Mouse (Mus musculus): ENCODE measurements around the gene Nek9. TPM values are rescaled to one million over a fixed set of nuclear protein-coding genes. Genes with fewer than 3 reads are reported as not detected.

Nek9 gene
- polyA plus RNA-seq, 1 experiment from 2014 or later, result 10.2 TPM

GRCm38 (mm10) chr12:85380308-85380707 lies 41.1 kb upstream of the Nek9 start:
- no peak overlapping the region for H3K27ac ChIP-seq (ENCODE audit: low read depth, low read length)
- ATAC-seq, result peak; percentile 51; the same call in 1 of the 2 replicates
- TF ChIP-seq CTCF (IDR thresholded peaks at IDR 0.05; ENCODE audit: low read depth), result no peak

DNA sequence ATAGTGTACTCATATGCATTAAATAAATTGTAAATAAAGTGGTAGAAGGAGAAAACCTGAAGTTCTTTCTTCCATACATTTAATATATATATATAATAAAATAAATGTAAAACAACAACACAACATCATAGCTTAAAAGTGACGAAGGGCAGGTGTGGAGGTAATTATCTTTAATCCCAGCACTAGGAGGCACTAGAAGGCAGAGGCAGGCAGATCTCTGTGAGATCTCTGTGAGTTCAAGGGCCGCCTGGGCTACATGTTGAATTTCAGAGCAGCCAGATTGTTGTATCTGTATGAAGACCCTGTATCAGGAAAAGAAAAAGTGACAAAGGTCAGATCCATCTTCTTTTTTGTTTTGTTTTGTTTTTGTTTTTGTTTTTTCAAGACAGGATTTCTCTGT lies 39.1 kb upstream of the Nek9 start:
- Histone ChIP-seq H3K4me1 (replicated peaks; ENCODE audit: control insufficient read depth, insufficient read depth, low read length) (0 out of 2 replicates have a peak, but pooled peaks cover 4% of the 10 kb centered on the region), H3K27me3 (replicated peaks; ENCODE audit: control insufficient read depth, insufficient read depth, low read length) (no peaks in the 10 kb centered on the region), H3K9me3 (ENCODE audit: control insufficient read depth) (no peaks in the 10 kb centered on the region), H3K4me3 (ENCODE audit: low read depth, low read length) (no peak overlapping the region), H3K27ac (ENCODE audit: low read depth, low read length) (no peak overlapping the region), H3K36me3 (ENCODE audit: control insufficient read depth, insufficient read depth) (no peaks in the 10 kb centered on the region), H3K4me2 (replicated peaks; ENCODE audit: low read depth) (no peak overlapping the region), H3K9ac (ENCODE audit: low read depth, low read length) (no peak overlapping the region)
- TF ChIP-seq CTCF (IDR thresholded peaks at IDR 0.05; ENCODE audit: low read depth), result peak; percentile 50
- ATAC-seq, result no peak
- WGBS, result 95% methylated on average over 2 of the region's 2 CpGs

More at GRCm38 (mm10) chr12:85380308-85380707, 41.1 kb upstream of the Nek9 start:
- H3K36me3 ChIP-seq (ENCODE audit: control insufficient read depth, insufficient read depth), result no peaks in the 10 kb centered on the region
- H3K4me3 ChIP-seq (ENCODE audit: low read depth, low read length), result no peak overlapping the region
- no peaks in the 10 kb centered on the region for H3K27me3 ChIP-seq (replicated peaks; ENCODE audit: control insufficient read depth, insufficient read depth, low read length)
- no peak overlapping the region for H3K4me2 ChIP-seq (replicated peaks; ENCODE audit: low read depth)
- 0 out of 2 replicates have a peak, but pooled peaks cover 3% of the 10 kb centered on the region for H3K4me1 ChIP-seq (replicated peaks; ENCODE audit: control insufficient read depth, insufficient read depth, low read length)
- no peak overlapping the region for H3K9ac ChIP-seq (ENCODE audit: low read depth, low read length)
- WGBS, result 47% methylated on average over 1 of the region's 1 CpGs
- H3K9me3 ChIP-seq (ENCODE audit: control insufficient read depth), result no peaks in the 10 kb centered on the region

DNA sequence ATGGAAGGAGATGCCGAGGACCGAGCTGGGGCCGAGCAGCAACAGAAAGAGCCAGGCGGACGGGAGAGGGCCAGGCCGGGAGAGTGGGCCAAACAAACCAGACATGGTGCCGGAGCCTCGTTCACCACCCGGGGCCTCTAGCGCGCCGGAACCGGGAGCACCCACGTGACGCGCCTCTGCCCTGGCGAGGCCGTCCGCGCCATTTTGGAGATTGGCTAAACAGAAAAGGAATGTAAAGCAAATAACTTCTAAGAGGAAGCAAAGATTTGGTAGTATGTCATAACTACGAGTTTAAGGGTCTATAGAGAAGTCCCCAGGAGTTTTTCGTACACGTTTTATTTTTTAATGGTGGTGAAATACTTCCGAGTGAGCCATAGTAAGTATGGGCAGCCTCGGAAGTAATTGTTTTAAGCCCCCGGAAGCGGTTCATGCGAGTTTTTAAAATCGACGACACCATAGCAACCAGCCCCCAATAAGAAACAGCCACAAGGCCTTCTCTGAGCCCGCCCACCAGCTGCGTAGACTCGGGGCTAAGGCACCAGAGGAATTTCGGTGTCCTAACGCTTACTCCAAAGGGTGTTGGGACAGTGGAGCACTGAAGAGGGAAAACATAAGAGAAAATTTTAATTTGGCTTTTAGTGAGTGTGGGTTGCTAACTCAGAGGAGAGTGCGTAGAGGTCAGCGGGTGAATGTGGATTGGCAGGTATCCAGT lies 35.6 kb upstream of the Nek9 start, which contains the start of gene Tmed10:
Tmed10 (minus strand) TSS at position 287 of the 712 bp plus-strand sequence.
- H3K4me3 ChIP-seq (ENCODE audit: low read depth, low read length), result peak within 1 kb of the TSS; percentile 73
- ATAC-seq, result peak; percentile 93
- peak within 1 kb of the TSS; percentile 96 for H3K27ac ChIP-seq (ENCODE audit: low read depth, low read length)
- peaks cover 9% of the 10 kb centered on the region; the same call in 1 of the 2 replicates for H3K4me1 ChIP-seq (replicated peaks; ENCODE audit: control insufficient read depth, insufficient read depth, low read length)
- H3K27me3 ChIP-seq (replicated peaks; ENCODE audit: control insufficient read depth, insufficient read depth, low read length), result no peaks in the 10 kb centered on the region
- H3K4me2 ChIP-seq (replicated peaks; ENCODE audit: low read depth), result peak within 1 kb of the TSS; percentile 69
- H3K36me3 ChIP-seq (ENCODE audit: control insufficient read depth, insufficient read depth), result no peaks in the 10 kb centered on the region
- H3K9ac ChIP-seq (ENCODE audit: low read depth, low read length), result peak within 1 kb of the TSS; percentile 86
- WGBS, result under 1% methylated on average over 37 of the region's 37 CpGs
- peak; percentile 31 for TF ChIP-seq CTCF (IDR thresholded peaks at IDR 0.05; ENCODE audit: low read depth)
- H3K9me3 ChIP-seq (ENCODE audit: control insufficient read depth), result no peaks in the 10 kb centered on the region

- ATAC-seq, result peak; percentile 87
- Histone ChIP-seq H3K9me3 (ENCODE audit: control insufficient read depth) (no peaks in the 10 kb centered on the region), H3K27ac (ENCODE audit: low read depth, low read length) (peak overlapping the region; percentile 96), H3K9ac (ENCODE audit: low read depth, low read length) (peak overlapping the region; percentile 86), H3K4me1 (replicated peaks; ENCODE audit: control insufficient read depth, insufficient read depth, low read length) (peaks cover 11% of the 10 kb centered on the region; the same call in 1 of the 2 replicates), H3K4me3 (ENCODE audit: low read depth, low read length) (peak overlapping the region; percentile 73), H3K36me3 (ENCODE audit: control insufficient read depth, insufficient read depth) (no peaks in the 10 kb centered on the region), H3K27me3 (replicated peaks; ENCODE audit: control insufficient read depth, insufficient read depth, low read length) (no peaks in the 10 kb centered on the region), H3K4me2 (replicated peaks; ENCODE audit: low read depth) (peak overlapping the region; percentile 69)
- WGBS, result under 1% methylated on average over 46 of the region's 53 CpGs
- no peak; the same call in 1 of the 2 replicates for TF ChIP-seq CTCF (IDR thresholded peaks at IDR 0.05; ENCODE audit: low read depth)
These were observed 34.7 kb upstream of the Nek9 start for GRCm38 (mm10) chr12:85373591-85374560.

GRCm38 (mm10) chr12:85372068-85372665 lies 33.0 kb upstream of the Nek9 start:
- peak overlapping the region; percentile 69; the same call in 1 of the 2 replicates for H3K4me2 ChIP-seq (replicated peaks; ENCODE audit: low read depth)
- WGBS, result 47% methylated on average over 8 of the region's 8 CpGs
- H3K27ac ChIP-seq (ENCODE audit: low read depth, low read length), result 0 out of 2 replicates have a peak overlapping the region, but pooled peaks have one; percentile 7

More at GRCm38 (mm10) chr12:85372068-85372665, 33.0 kb upstream of the Nek9 start:
- Histone ChIP-seq H3K4me3 (ENCODE audit: low read depth, low read length) (no peak overlapping the region), H3K9me3 (ENCODE audit: control insufficient read depth) (no peaks in the 10 kb centered on the region), H3K9ac (ENCODE audit: low read depth, low read length) (no peak overlapping the region), H3K36me3 (ENCODE audit: control insufficient read depth, insufficient read depth) (no peaks in the 10 kb centered on the region), H3K27me3 (replicated peaks; ENCODE audit: control insufficient read depth, insufficient read depth, low read length) (no peaks in the 10 kb centered on the region), H3K4me1 (replicated peaks; ENCODE audit: control insufficient read depth, insufficient read depth, low read length) (peaks cover 14% of the 10 kb centered on the region; the same call in 1 of the 2 replicates)
- TF ChIP-seq CTCF (IDR thresholded peaks at IDR 0.05; ENCODE audit: low read depth), result no peak
- ATAC-seq, result no peak

Measured in intestine, postnatal 0 days (tissue).